Mouse (Mus musculus) MEL-GATA-1-ER (cell line): ENCODE measurements around the gene Prmt3.

Experiments
- DNase-seq: peaks from one replicate; pipeline ENCODE4 v3.0.0-alpha.2; 2012; ENCODE audit warnings: low read depth; ENCODE audit errors: extremely low read depth

Prmt3 gene

GRCm38 (mm10) chr7:49794304-49794703 lies 16.2 kb downstream of the Prmt3 start:
- no peak for DNase-seq

- no peak for DNase-seq
Measured at GRCm38 (mm10) chr7:49797171-49797570, 19.0 kb downstream of the Prmt3 start.

GRCm38 (mm10) chr7:49803511-49803910 lies 25.4 kb downstream of the Prmt3 start:
- DNase-seq = no peak

GRCm38 (mm10) chr7:49804638-49805165 lies 26.6 kb downstream of the Prmt3 start:
- no peak for DNase-seq

GRCm38 (mm10) chr7:49805618-49806017 lies 27.5 kb downstream of the Prmt3 start:
- no peak for DNase-seq

GRCm38 (mm10) chr7:49807093-49807682 lies 29.0 kb downstream of the Prmt3 start:
- no peak for DNase-seq

- DNase-seq = no peak
Measured at GRCm38 (mm10) chr7:49807846-49808622, 29.9 kb downstream of the Prmt3 start.

GRCm38 (mm10) chr7:49809100-49809499 lies 31.0 kb downstream of the Prmt3 start:
- DNase-seq = no peak

GRCm38 (mm10) chr7:49809562-49809961 lies 31.4 kb downstream of the Prmt3 start:
- no peak for DNase-seq

- no peak for DNase-seq
Measured at GRCm38 (mm10) chr7:49811346-49811745, 33.2 kb downstream of the Prmt3 start.

- no peak for DNase-seq
Measured at GRCm38 (mm10) chr7:49819393-49819792, 41.2 kb downstream of the Prmt3 start.

GRCm38 (mm10) chr7:49821370-49821769 lies 43.2 kb downstream of the Prmt3 start:
- DNase-seq = no peak

- no peak for DNase-seq
Measured at GRCm38 (mm10) chr7:49822028-49822427, 43.9 kb downstream of the Prmt3 start.

- DNase-seq = no peak
Measured at GRCm38 (mm10) chr7:49823595-49823994, 45.4 kb downstream of the Prmt3 start.

- no peak for DNase-seq
Measured at GRCm38 (mm10) chr7:49824043-49824442, 45.9 kb downstream of the Prmt3 start.

GRCm38 (mm10) chr7:49824581-49824980 lies 46.4 kb downstream of the Prmt3 start:
- no peak for DNase-seq

- no peak for DNase-seq
Measured at GRCm38 (mm10) chr7:49825492-49825891, 47.3 kb downstream of the Prmt3 start.

GRCm38 (mm10) chr7:49827920-49828319 lies 49.8 kb downstream of the Prmt3 start:
- no peak for DNase-seq

GRCm38 (mm10) chr7:49842366-49843282 lies 64.5 kb downstream of the Prmt3 start:
- DNase-seq = no peak

- no peak for DNase-seq
Measured at GRCm38 (mm10) chr7:49843304-49843933, 65.3 kb downstream of the Prmt3 start.

- DNase-seq = no peak
Measured at GRCm38 (mm10) chr7:49847939-49848338, 69.8 kb downstream of the Prmt3 start.
